Mouse (Mus musculus): ENCODE data around the gene Proca1. TPM values are rescaled to one million over a fixed set of nuclear protein-coding genes. Genes with fewer than 3 reads are reported as not detected.

Proca1 gene
- 8.1 and 11.2 TPM in 2 replicates for polyA plus RNA-seq (2015; fragmentation: Nextera tagmentation; extraction: Ambion mirVana)

DNA sequence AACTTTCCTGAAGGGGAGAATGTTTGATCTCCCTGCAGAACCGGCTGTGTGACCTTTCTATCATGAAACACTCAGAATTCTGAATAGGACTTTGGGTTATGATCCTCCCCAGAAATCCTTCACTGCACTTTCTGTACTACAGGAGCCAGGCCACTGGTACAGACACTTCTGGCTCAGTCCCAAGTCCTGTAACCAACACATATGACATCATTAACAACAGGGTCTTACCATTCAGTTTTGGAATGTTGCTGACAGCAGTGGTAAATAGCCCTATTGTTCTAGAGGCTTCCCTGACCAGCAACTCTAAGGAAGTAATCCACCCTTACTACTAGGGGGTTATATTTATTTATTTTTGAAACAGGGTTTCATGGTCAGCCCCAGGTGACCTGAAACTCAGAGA is at the start of gene Proca1:
Proca1 (plus strand) TSS at position 280 of the 400 bp plus-strand sequence.
- Histone ChIP-seq H3K9ac (replicated peaks; ENCODE audit: low read depth) (no peak within 1 kb of the TSS), H3K9me3 (ENCODE audit: low read length) (no peaks in the 10 kb centered on the region), H3K4me2 (replicated peaks; ENCODE audit: low read depth, low read length) (peak within 1 kb of the TSS; percentile 64), H3K4me1 (ENCODE audit: insufficient read depth, low read depth, low read length) (peaks cover 9% of the 10 kb centered on the region; the same call in 1 of the 2 replicates), H3K27ac (ENCODE audit: low read length) (no peak within 1 kb of the TSS), H3K27me3 (replicated peaks; ENCODE audit: insufficient read depth, low read length) (no peaks in the 10 kb centered on the region), H3K4me3 (ENCODE audit: low read depth, low read length) (no peak within 1 kb of the TSS), H3K36me3 (ENCODE audit: insufficient read depth, low read length) (no peaks in the 10 kb centered on the region)
- TF ChIP-seq EP300 (IDR thresholded peaks at IDR 0.05) (no peak), CTCF (IDR thresholded peaks at IDR 0.05) (no peak)
- peak; percentile 51 for DNase-seq (ENCODE audit: low spot score)
- no peak for ATAC-seq
- WGBS = 38% methylated on average over 1 of the region's 1 CpGs

DNA sequence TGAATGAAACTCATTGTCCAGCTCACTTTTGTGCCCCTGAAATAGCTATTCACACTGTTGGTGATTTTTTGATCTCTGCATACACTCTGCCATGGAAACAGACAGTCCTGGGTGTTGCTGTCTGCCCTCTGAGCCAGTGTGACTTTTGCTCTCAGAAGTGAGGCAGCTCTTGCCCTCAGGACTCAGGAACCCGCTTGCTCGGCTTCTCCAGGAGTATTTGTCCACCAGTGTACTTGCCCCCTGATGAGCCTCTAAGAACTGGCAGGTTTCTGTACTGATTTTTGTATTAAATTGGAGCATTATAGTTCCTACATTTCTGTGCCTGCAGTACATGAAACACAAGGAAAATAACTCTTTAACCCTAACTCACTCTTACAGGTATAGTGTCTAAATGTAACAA is 49.7 kb upstream of the Proca1 start:
- Histone ChIP-seq H3K9me3 (ENCODE audit: low read length) (no peaks in the 10 kb centered on the region), H3K4me3 (ENCODE audit: low read depth, low read length) (no peak overlapping the region), H3K27me3 (replicated peaks; ENCODE audit: insufficient read depth, low read length) (no peaks in the 10 kb centered on the region), H3K4me2 (replicated peaks; ENCODE audit: low read depth, low read length) (no peak overlapping the region), H3K27ac (ENCODE audit: low read length) (no peak overlapping the region), H3K4me1 (ENCODE audit: insufficient read depth, low read depth, low read length) (no peaks in the 10 kb centered on the region), H3K36me3 (ENCODE audit: insufficient read depth, low read length) (no peaks in the 10 kb centered on the region), H3K9ac (replicated peaks; ENCODE audit: low read depth) (no peak overlapping the region)
- no peak for ATAC-seq
- 74% methylated on average over 2 of the region's 2 CpGs for WGBS
- no peak for DNase-seq (ENCODE audit: low spot score)
- TF ChIP-seq EP300 (IDR thresholded peaks at IDR 0.05) (no peak), CTCF (IDR thresholded peaks at IDR 0.05) (no peak)

DNA sequence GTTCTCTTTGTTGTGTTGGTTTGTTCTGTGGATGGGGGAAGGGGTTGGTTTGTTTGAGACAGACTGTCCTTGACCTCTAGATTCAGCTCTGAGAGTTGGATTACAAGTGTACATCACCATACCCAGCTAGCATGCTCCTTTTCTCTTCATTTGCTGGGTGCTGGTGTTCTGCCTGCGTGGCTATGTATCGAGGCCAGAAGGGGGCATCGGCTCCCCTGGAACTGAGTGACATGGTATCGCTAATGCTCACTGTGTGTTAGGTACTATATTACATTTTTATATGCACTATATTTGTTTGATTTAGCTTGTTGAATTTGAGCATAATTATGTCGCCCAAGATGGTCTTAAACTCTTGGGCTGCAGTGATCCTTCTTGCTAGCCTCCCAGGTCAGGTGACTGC is 47.0 kb upstream of the Proca1 start:
- no peak overlapping the region for H3K9ac ChIP-seq (replicated peaks; ENCODE audit: low read depth)
- H3K4me3 ChIP-seq (ENCODE audit: low read depth, low read length) = no peak overlapping the region
- H3K4me2 ChIP-seq (replicated peaks; ENCODE audit: low read depth, low read length) = no peak overlapping the region
- H3K36me3 ChIP-seq (ENCODE audit: insufficient read depth, low read length) = 0 out of 2 replicates have a peak, but pooled peaks cover 5% of the 10 kb centered on the region
- H3K9me3 ChIP-seq (ENCODE audit: low read length) = no peaks in the 10 kb centered on the region
- H3K27ac ChIP-seq (ENCODE audit: low read length) = no peak overlapping the region
- no peak for ATAC-seq
- H3K4me1 ChIP-seq (ENCODE audit: insufficient read depth, low read depth, low read length) = no peaks in the 10 kb centered on the region
- 89% methylated on average over 5 of the region's 5 CpGs for WGBS
- TF ChIP-seq EP300 (IDR thresholded peaks at IDR 0.05) (no peak), CTCF (IDR thresholded peaks at IDR 0.05) (peak; percentile 43)
- no peaks in the 10 kb centered on the region for H3K27me3 ChIP-seq (replicated peaks; ENCODE audit: insufficient read depth, low read length)
- no peak for DNase-seq (ENCODE audit: low spot score)

DNA sequence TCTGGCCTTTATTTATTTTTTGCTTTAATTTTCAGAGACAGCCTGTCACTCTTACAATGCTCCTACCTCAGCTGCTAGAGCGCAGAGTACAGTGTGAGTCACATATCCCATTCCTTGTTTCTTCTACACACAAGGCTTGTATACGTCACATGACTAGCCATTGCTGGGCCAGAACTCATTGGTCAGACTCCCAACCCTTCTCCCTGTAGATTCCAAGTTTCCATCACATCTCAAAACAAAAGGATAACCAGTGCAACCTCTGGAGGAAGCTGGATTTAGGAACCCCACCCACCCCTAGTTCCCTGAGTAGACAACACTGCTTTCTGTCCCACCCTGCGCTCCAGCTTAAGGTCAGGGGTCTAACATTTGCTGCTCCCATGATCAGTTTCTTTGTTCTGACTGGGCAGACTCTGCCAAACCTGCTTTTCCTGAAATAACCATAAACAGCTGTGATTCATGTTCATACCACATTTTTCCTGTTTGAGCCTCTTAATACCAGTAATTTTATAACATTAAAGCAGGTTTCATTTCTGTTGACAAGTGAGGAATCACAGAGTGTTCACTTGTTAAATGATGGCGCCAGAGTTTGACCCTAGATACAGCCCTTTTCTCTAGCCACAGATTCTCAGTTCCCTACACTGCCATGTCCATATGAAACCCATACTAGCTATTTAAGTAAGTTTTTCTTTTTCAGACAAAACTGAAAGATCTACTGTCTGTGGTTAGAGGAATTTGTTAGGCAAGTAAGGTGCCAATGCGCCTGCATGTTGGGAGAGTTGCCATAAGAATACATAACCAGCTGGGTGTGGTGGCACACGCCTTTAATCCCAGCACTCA is 46.3 kb upstream of the Proca1 start:
- no peaks in the 10 kb centered on the region for H3K9me3 ChIP-seq (ENCODE audit: low read length)
- H3K27ac ChIP-seq (ENCODE audit: low read length) = no peak overlapping the region
- H3K4me2 ChIP-seq (replicated peaks; ENCODE audit: low read depth, low read length) = no peak overlapping the region
- H3K4me3 ChIP-seq (ENCODE audit: low read depth, low read length) = no peak overlapping the region
- no peaks in the 10 kb centered on the region for H3K27me3 ChIP-seq (replicated peaks; ENCODE audit: insufficient read depth, low read length)
- ATAC-seq = no peak
- 0 out of 2 replicates have a peak, but pooled peaks cover 5% of the 10 kb centered on the region for H3K36me3 ChIP-seq (ENCODE audit: insufficient read depth, low read length)
- no peak overlapping the region for H3K9ac ChIP-seq (replicated peaks; ENCODE audit: low read depth)
- WGBS = 86% methylated on average over 6 of the region's 6 CpGs
- no peak for DNase-seq (ENCODE audit: low spot score)
- TF ChIP-seq EP300 (IDR thresholded peaks at IDR 0.05) = no peak
- no peak for TF ChIP-seq CTCF (IDR thresholded peaks at IDR 0.05)
- H3K4me1 ChIP-seq (ENCODE audit: insufficient read depth, low read depth, low read length) = peaks cover under 1% of the 10 kb centered on the region; the same call in 1 of the 2 replicates

DNA sequence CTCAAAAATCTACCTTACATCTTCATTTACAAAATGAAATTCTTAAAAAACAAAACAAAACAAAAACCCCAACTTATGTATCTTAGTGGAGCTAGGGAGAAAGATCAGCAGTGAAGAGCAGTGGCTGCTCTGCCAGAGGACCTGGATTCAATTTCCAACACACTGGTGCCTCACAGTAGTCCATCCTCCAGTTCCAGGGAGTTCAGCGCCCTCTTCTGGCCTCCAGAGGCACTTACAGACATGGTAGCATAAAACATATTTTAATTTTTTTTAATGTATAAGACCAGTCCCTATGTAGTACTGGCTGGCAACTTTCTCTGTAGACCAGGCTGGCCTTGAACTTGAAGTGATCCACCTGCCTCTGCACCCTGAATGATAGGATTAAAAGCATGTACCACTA is 42.0 kb upstream of the Proca1 start:
- peak; percentile 64 for DNase-seq (ENCODE audit: low spot score)
- 48% methylated on average over 1 of the region's 1 CpGs for WGBS

More for the DNA sequence above, 42.0 kb upstream of the Proca1 start:
- no peak for ATAC-seq
- H3K27me3 ChIP-seq (replicated peaks; ENCODE audit: insufficient read depth, low read length) = no peaks in the 10 kb centered on the region
- no peak overlapping the region for H3K27ac ChIP-seq (ENCODE audit: low read length)
- H3K36me3 ChIP-seq (ENCODE audit: insufficient read depth, low read length) = 0 out of 2 replicates have a peak, but pooled peaks cover 9% of the 10 kb centered on the region
- H3K9ac ChIP-seq (replicated peaks; ENCODE audit: low read depth) = no peak overlapping the region
- no peaks in the 10 kb centered on the region for H3K9me3 ChIP-seq (ENCODE audit: low read length)
- H3K4me1 ChIP-seq (ENCODE audit: insufficient read depth, low read depth, low read length) = peaks cover 4% of the 10 kb centered on the region; the same call in 1 of the 2 replicates
- H3K4me2 ChIP-seq (replicated peaks; ENCODE audit: low read depth, low read length) = no peak overlapping the region
- no peak for TF ChIP-seq EP300 (IDR thresholded peaks at IDR 0.05)
- peak; percentile 66 for TF ChIP-seq CTCF (IDR thresholded peaks at IDR 0.05)
- no peak overlapping the region for H3K4me3 ChIP-seq (ENCODE audit: low read depth, low read length)
